Mouse (Mus musculus) heart, adult 2 months (tissue): ENCODE results near the gene Ddx23. TPM values are rescaled to one million over a fixed set of nuclear protein-coding genes. Genes with fewer than 3 reads are reported as not detected.

Experiments used
- DNase-seq, 2 experiments: peaks; one replicate each; pipeline ENCODE4 v3.0.0; 2021
- H3K27ac ChIP-seq: fragments of 200-600 bp; 2 replicates; pipeline ENCODE4 v1.8.1; 2022
- H3K27me3 ChIP-seq: fragments of 200-500 bp; 2 replicates; pipeline ENCODE4 v1.6.1; 2012; ENCODE audit warnings: mild to moderate bottlenecking, low read length, inconsistent platforms, mixed read lengths; ENCODE audit not compliant: control insufficient read depth, insufficient read depth
- H3K36me3 ChIP-seq: fragments of 200-500 bp; 2 replicates; pipeline ENCODE4 v1.6.1; 2012; ENCODE audit warnings: low read length, inconsistent platforms; ENCODE audit not compliant: control insufficient read depth, insufficient read depth
- H3K4me1 ChIP-seq: fragments of 200-500 bp; 2 replicates; pipeline ENCODE4 v1.6.1; 2011; ENCODE audit warnings: low read length; ENCODE audit not compliant: control insufficient read depth, insufficient read depth
- H3K4me3 ChIP-seq: fragments of 200-600 bp; 2 replicates; pipeline ENCODE4 v1.8.1; 2022
- H3K79me2 ChIP-seq: fragments of 200-500 bp; replicated peaks from 2 replicates; pipeline ENCODE4 v1.6.1; 2012; ENCODE audit warnings: mild to moderate bottlenecking, inconsistent platforms, low read length, moderate library complexity, mixed read lengths; ENCODE audit not compliant: control insufficient read depth, insufficient read depth
- H3K9ac ChIP-seq: fragments of 200-500 bp; 2 replicates; pipeline ENCODE4 v1.6.1; 2012; ENCODE audit warnings: low read depth, mild to moderate bottlenecking, control low read depth, inconsistent platforms, low read length, mixed read lengths
- CTCF ChIP-seq: fragments of 200-600 bp; IDR thresholded peaks from 2 replicates; pipeline ENCODE4 v1.8.1; 2022; ENCODE audit warnings: antibody characterized with exemption, mild to moderate bottlenecking, moderate library complexity
- EP300 ChIP-seq: fragments of 200-500 bp; IDR thresholded peaks from 2 replicates; pipeline ENCODE4 v1.6.1; 2011; ENCODE audit warnings: low read depth, low read length, control low read depth; ENCODE audit not compliant: insufficient read depth
- POLR2A ChIP-seq: fragments of 200-500 bp; IDR thresholded peaks from 2 replicates; pipeline ENCODE4 v1.6.1; 2011; ENCODE audit warnings: mild to moderate bottlenecking, low read depth, low read length, control low read depth; ENCODE audit not compliant: insufficient read depth
- WGBS: fragments of 180-500 bp; shearing (Covaris S2); methylation state at CpG from one replicate; pipeline ENCODE4 v1.1.7; 2018; 5-methylcytosine and 5-hydroxymethylcytosine counted together
- intact Hi-C: fragments of 180-260 bp; cut with DNase I; formaldehyde crosslinking; loops from one replicate; pipeline ENCODE4 v1.15.1; 2025
- polyA plus RNA-seq: library from polyadenylated mRNA; depleted of rRNA; stranded (reverse); fragments of >200 nt; gene quantifications from 2 replicates; pipeline ENCODE4 v1.2.3, GENCODE M21; 2012
- total RNA-seq, 2 experiments: library from RNA; stranded (reverse); gene quantifications; 2 replicates each; pipeline ENCODE4 v1.2.3; 2021

Gene Ddx23
- total and polyA plus RNA-seq, 3 experiments: 18.9 to 55.4 (median 47.9) TPM

- no peaks in the 10 kb centered on the region for H3K36me3 ChIP-seq
- H3K27ac ChIP-seq: no peak overlapping the region; the same call in 1 of the 2 replicates
- peaks cover 11% of the 10 kb centered on the region for H3K4me1 ChIP-seq
- WGBS: 45% methylated on average over 8 of the region's 8 CpGs
- no peak for TF ChIP-seq CTCF
- no peak for TF ChIP-seq POLR2A
- TF ChIP-seq EP300: no peak
- intact Hi-C loops: no loop called here
- H3K4me3 ChIP-seq: no peak overlapping the region
- H3K9ac ChIP-seq: no peak overlapping the region
- no peaks in the 10 kb centered on the region for H3K79me2 ChIP-seq
- no peak for DNase-seq
- H3K27me3 ChIP-seq: no peaks in the 10 kb centered on the region
Observed at GRCm38 (mm10) chr15:98696216-98696615, 33.5 kb upstream of the Ddx23 start.

GRCm38 (mm10) chr15:98695726-98696125 is 33.0 kb upstream of the Ddx23 start:
- TF ChIP-seq POLR2A (no peak), EP300 (no peak), CTCF (no peak)
- Histone ChIP-seq H3K4me1 (peaks cover 11% of the 10 kb centered on the region), H3K27ac (no peak overlapping the region; the same call in 1 of the 2 replicates), H3K9ac (no peak overlapping the region), H3K27me3 (no peaks in the 10 kb centered on the region), H3K79me2 (no peaks in the 10 kb centered on the region), H3K36me3 (no peaks in the 10 kb centered on the region), H3K4me3 (no peak overlapping the region)
- DNase-seq: peak; percentile 44 to 45
- intact Hi-C loops: no loop called here
- WGBS: 34% methylated on average over 9 of the region's 9 CpGs

- Histone ChIP-seq H3K36me3 (no peaks in the 10 kb centered on the region), H3K27ac (peak overlapping the region; percentile 69), H3K9ac (no peak overlapping the region), H3K79me2 (no peaks in the 10 kb centered on the region), H3K27me3 (no peaks in the 10 kb centered on the region), H3K4me3 (no peak overlapping the region), H3K4me1 (peaks cover 11% of the 10 kb centered on the region)
- TF ChIP-seq EP300 (peak; percentile 65; the same call in 1 of the 2 replicates), POLR2A (no peak), CTCF (no peak)
- intact Hi-C loops: no loop called here
- WGBS: 10% methylated on average over 11 of the region's 11 CpGs
- DNase-seq: peak; percentile 53 to 62
Observed at GRCm38 (mm10) chr15:98692171-98692715, 29.5 kb upstream of the Ddx23 start.

- Histone ChIP-seq H3K27me3 (no peaks in the 10 kb centered on the region), H3K36me3 (no peaks in the 10 kb centered on the region), H3K4me3 (no peak overlapping the region), H3K27ac (peak overlapping the region; percentile 69), H3K9ac (no peak overlapping the region), H3K4me1 (peaks cover 11% of the 10 kb centered on the region), H3K79me2 (no peaks in the 10 kb centered on the region)
- WGBS: 56% methylated on average over 7 of the region's 7 CpGs
- DNase-seq: no peak
- TF ChIP-seq POLR2A: no peak
- no peak for TF ChIP-seq CTCF
- no peak for TF ChIP-seq EP300
- intact Hi-C loops: no loop called here
Observed at GRCm38 (mm10) chr15:98691486-98692147, 28.9 kb upstream of the Ddx23 start.

GRCm38 (mm10) chr15:98689682-98690081 is 27.0 kb upstream of the Ddx23 start:
- Histone ChIP-seq H3K36me3 (no peaks in the 10 kb centered on the region), H3K4me1 (peaks cover 6% of the 10 kb centered on the region), H3K27ac (no peak overlapping the region), H3K4me3 (no peak overlapping the region), H3K27me3 (no peaks in the 10 kb centered on the region), H3K9ac (no peak overlapping the region), H3K79me2 (no peaks in the 10 kb centered on the region)
- no peak for DNase-seq
- intact Hi-C loops: no loop called here
- 79% methylated on average over 2 of the region's 2 CpGs for WGBS
- TF ChIP-seq CTCF (no peak), POLR2A (no peak), EP300 (no peak)

GRCm38 (mm10) chr15:98685926-98686325 is 23.2 kb upstream of the Ddx23 start:
- Histone ChIP-seq H3K9ac (no peak overlapping the region), H3K79me2 (no peaks in the 10 kb centered on the region), H3K4me1 (no peaks in the 10 kb centered on the region), H3K36me3 (no peaks in the 10 kb centered on the region), H3K4me3 (no peak overlapping the region), H3K27me3 (no peaks in the 10 kb centered on the region), H3K27ac (no peak overlapping the region)
- intact Hi-C loops: no loop called here
- DNase-seq: no peak
- TF ChIP-seq EP300 (no peak), CTCF (no peak), POLR2A (no peak)
- WGBS: 67% methylated on average over 3 of the region's 3 CpGs
